Mouse (Mus musculus): ENCODE measurements at regions not wholly inside any gene's neighbourhood (a gene's known extent, or its start where the extent isn't known, plus 50 kb on each side); places are given as distances from the start of the nearest gene placed in this dataset.

DNA sequence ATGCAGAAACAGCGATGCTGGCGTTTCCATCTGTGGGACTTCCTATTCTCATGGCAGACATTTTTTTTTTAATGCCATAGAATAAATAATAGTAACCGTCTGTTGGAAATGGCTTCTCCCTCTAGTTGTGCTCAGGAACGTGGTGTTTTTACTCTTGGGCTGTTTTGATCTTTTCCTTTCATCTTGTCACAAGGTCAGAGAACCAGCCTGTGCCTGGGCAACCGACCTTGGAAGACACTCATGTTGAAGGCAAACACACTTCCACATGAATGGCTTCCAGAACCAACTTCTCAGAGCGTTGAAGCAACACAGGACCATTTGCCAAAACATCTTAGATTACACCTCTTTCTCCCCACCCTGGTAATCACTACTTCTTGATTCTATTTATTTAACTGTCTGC is 137.9 kb upstream of the Mast4 start:
- TF ChIP-seq USF1 (IDR thresholded peaks at IDR 0.05; ENCODE audit: low read depth, low read length) (no peak), MAX (IDR thresholded peaks at IDR 0.05; ENCODE audit: low read length) (no peak), ELF1 (IDR thresholded peaks at IDR 0.05; ENCODE audit: low read depth, low read length) (no peak), POLR2A (IDR thresholded peaks at IDR 0.05; ENCODE audit: low read depth, low read length) (no peak), EP300 (IDR thresholded peaks at IDR 0.05; ENCODE audit: low read length) (no peak), CTCF (conservative IDR thresholded peaks at IDR 0.05 in 1 of 2, IDR thresholded peaks at IDR 0.05 in 1 of 2; ENCODE audit: low read depth in 2 of 2, low read length in 2 of 2) (no peak), PAX5 (IDR thresholded peaks at IDR 0.05; ENCODE audit: low read length) (no peak)
